Mouse (Mus musculus) frontal cortex, adult 2 months (tissue): Measurements from ENCODE around the gene P3h2. TPM values are rescaled to one million over a fixed set of nuclear protein-coding genes. Genes with fewer than 3 reads are reported as not detected.

Experiments
- DNase-seq, 2 experiments: peaks; one replicate each; pipeline ENCODE4 v3.0.0; 2022; ENCODE audit warnings: low spot score in 1 of 2; ENCODE audit errors: extremely low spot score in 1 of 2
- polyA plus RNA-seq: library from polyadenylated mRNA; depleted of rRNA; stranded (reverse); fragments of >200 nt; gene quantifications from 2 replicates; pipeline ENCODE4 v1.2.3, GENCODE M21; 2012

The P3h2 gene
- polyA plus RNA-seq, 1 experiment, result 3.5 TPM

GRCm38 (mm10) chr16:25912185-25912584 is 193.4 kb downstream of the P3h2 start:
- DNase-seq, result no peak
